Mouse (Mus musculus): ENCODE results near the gene Uhrf1bp1. TPM values are rescaled to one million over a fixed set of nuclear protein-coding genes. Genes with fewer than 3 reads are reported as not detected.

Uhrf1bp1 gene
- total and polyA plus RNA-seq, 2 experiments from 2014 or later = 3.4 to 19.9 TPM

DNA sequence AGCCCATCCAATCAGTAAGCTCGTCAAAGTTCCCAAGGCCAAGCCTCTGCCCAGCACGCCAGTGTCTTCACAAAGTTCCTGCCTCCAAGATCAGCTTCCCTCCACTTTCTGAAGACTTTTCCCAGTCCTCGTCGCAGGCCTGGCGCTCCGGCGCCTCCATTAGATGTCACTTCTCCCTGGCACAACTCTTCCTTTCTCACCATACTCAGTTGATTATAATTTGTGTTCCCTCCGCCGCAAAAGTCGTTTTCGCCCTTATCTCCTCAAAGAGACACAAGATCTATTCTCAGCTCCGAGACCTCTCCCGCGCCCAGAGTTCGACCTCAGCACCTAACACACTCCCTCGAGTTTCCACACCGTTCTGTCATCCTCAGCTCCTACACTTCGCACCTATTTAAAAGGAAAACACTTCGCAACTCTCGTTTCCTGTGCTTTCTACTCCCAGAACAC lies 36.7 kb upstream of the Uhrf1bp1 start:
- DNase-seq (ENCODE audit: low spot score) = peak; percentile 24
- no peak for TF ChIP-seq CTCF (IDR thresholded peaks at IDR 0.05; ENCODE audit: low read depth)
- H3K4me3 ChIP-seq (ENCODE audit: low read length) = peak overlapping the region; percentile 96
- H3K9ac ChIP-seq (replicated peaks; ENCODE audit: low read length) = peak overlapping the region; percentile 89
- H3K9me3 ChIP-seq (ENCODE audit: low read length) = no peaks in the 10 kb centered on the region
- H3K36me3 ChIP-seq (ENCODE audit: insufficient read depth, low read length) = no peaks in the 10 kb centered on the region
- peak overlapping the region; percentile 76 for H3K27ac ChIP-seq
- WGBS = under 1% methylated on average over 20 of the region's 20 CpGs
- ATAC-seq = no peak
- H3K27me3 ChIP-seq (ENCODE audit: insufficient read depth, low read length) = no peaks in the 10 kb centered on the region
- H3K4me2 ChIP-seq (ENCODE audit: low read depth, low read length) = peak overlapping the region; percentile 93
- H3K4me1 ChIP-seq (ENCODE audit: insufficient read depth, low read length) = peaks cover 15% of the 10 kb centered on the region

DNA sequence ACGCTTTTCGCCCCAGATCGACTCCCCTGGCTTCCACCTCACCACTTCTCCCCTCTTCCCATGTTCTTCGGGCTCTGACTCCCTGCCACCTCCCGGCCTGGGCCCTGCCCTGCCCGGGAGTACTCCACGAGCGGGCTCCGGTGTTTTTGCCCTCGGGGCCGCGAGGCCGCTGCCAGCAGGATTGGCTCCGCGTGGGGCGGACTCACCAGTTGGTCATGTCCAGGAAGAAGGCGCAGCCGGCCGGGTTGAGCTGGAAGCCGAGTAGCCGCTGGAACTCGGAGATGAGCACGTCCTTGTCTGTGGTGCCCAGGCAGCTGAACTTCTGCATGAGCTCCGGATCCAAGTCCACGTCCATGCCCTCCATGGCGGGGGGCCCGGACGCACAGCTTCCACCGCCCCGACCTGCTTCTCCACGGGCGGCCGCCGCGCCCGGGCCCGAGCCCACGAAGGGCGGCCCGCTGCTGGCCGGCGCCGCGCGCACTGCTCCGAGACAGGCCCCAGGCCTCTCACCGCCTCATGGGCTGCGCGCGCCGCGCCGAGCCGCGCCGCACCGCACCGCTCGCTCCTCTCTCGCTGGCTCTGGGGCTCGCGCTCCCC lies 36.2 kb upstream of the Uhrf1bp1 start:
- Histone ChIP-seq H3K36me3 (ENCODE audit: insufficient read depth, low read length) (no peaks in the 10 kb centered on the region), H3K4me3 (ENCODE audit: low read length) (peak overlapping the region; percentile 96), H3K27me3 (ENCODE audit: insufficient read depth, low read length) (no peaks in the 10 kb centered on the region), H3K4me1 (ENCODE audit: insufficient read depth, low read length) (peaks cover 15% of the 10 kb centered on the region), H3K4me2 (ENCODE audit: low read depth, low read length) (peak overlapping the region; percentile 93), H3K9ac (replicated peaks; ENCODE audit: low read length) (peak overlapping the region; percentile 89), H3K27ac (peak overlapping the region; percentile 76), H3K9me3 (ENCODE audit: low read length) (no peaks in the 10 kb centered on the region)
- no peak for TF ChIP-seq CTCF (IDR thresholded peaks at IDR 0.05; ENCODE audit: low read depth)
- peak; percentile 89; the same call in 1 of the 2 replicates for ATAC-seq
- 1% methylated on average over 37 of the region's 62 CpGs for WGBS
- DNase-seq (ENCODE audit: low spot score) = no peak

DNA sequence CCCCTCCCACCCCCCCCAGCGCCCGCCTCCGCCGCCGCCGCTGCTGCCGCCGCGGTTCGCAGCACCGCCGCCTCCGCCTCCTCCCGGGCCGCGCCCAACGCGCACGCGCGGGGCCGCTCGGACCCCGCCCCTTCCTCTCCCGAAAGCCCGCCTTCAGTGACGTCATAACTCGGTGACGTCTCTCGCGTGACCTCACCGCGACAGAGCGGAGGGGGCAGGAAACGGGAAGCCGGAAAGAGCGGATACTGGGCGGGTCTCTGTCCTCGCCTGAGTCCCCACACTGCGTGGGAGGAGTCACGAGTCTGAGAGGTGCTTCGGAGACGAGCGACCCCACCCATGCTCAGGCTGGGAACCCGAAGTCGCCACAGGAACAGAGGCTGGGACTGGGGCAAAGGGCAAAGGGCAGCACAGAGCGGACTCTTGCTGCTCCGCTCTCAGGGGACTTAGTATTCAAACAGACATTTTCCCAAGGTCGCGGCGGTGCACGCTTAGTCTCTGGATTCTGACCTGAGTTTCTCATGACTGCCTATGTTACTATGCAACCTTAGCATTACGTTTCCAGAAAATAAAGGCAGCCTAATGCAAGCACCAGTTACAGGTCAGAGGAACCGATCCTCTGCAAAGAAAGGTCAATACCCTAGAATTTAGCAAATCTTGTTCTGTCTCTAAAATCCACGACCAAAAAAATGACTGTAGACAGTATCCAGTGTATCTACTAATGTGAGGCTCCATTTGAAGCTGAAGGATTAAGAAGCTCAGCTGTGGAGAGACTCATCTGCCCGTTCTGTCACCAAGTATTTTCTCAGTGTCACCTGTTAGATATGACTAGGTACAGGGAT lies 35.5 kb upstream of the Uhrf1bp1 start, which contains the start of gene D17Wsu92e:
Gene D17Wsu92e (minus strand): TSS at position 81 of the 839 bp plus-strand sequence.
- H3K4me2 ChIP-seq (ENCODE audit: low read depth, low read length) = peak within 1 kb of the TSS; percentile 93
- no peak for TF ChIP-seq CTCF (IDR thresholded peaks at IDR 0.05; ENCODE audit: low read depth)

DNA sequence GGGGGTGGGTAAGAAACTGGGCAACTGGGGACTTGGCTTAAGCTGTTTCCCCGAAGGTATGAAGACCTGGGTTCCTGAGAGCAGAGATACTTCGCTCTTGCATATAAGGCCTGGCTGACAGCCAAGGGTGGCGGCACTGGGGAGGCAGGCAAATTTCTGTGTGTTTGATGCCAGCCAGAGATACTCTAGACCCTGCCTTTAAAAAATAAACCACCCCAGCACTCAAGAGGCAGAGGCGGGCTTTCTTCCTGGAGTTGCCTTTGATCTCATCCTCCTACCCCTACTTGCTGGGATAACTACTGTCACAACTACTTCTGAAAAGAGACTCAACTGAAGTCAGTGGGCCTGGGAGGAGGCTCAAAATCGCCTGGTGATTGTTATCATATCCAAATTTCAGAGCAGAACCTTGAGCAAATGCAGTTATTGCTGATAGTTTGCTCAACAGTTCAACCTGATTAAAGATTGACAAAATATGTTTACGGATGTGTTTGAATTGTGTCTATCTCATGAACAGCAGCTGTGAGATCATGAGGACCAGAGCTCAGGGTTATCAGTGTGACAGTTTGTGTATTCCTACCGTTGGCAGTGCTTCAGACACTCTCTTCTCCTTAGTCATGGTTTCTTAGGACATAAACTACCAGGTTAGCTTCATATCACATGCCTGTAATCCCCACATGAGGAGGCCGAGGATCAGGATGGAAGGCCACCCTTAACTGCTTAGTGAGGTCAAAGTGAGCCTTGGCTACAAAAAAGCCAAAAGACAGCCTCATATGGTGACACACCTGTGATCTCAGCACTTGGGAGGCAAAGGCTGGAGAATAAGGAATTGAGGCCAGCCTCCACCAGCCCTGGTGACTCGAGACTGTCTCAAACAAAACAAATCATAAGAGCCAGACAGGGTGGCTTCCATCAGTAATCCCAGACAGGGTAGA lies 34.6 kb upstream of the Uhrf1bp1 start:
- peak overlapping the region; percentile 93 for H3K4me2 ChIP-seq (ENCODE audit: low read depth, low read length)
- ATAC-seq (no peak), DNase-seq (ENCODE audit: low spot score) (peak; percentile 10)
- 61% methylated on average over 9 of the region's 9 CpGs for WGBS
- peak overlapping the region; percentile 96; the same call in 1 of the 2 replicates for H3K4me3 ChIP-seq (ENCODE audit: low read length)
- no peaks in the 10 kb centered on the region for H3K9me3 ChIP-seq (ENCODE audit: low read length)
- H3K27me3 ChIP-seq (ENCODE audit: insufficient read depth, low read length) = no peaks in the 10 kb centered on the region
- H3K27ac ChIP-seq = peak overlapping the region; percentile 76; the same call in 1 of the 2 replicates
- H3K9ac ChIP-seq (replicated peaks; ENCODE audit: low read length) = peak overlapping the region; percentile 89; the same call in 1 of the 2 replicates
- peaks cover 15% of the 10 kb centered on the region for H3K4me1 ChIP-seq (ENCODE audit: insufficient read depth, low read length)
- TF ChIP-seq CTCF (IDR thresholded peaks at IDR 0.05; ENCODE audit: low read depth) = no peak
- H3K36me3 ChIP-seq (ENCODE audit: insufficient read depth, low read length) = no peaks in the 10 kb centered on the region

More for the DNA sequence above, 35.5 kb upstream of the Uhrf1bp1 start, which contains the start of gene D17Wsu92e:
- 2% methylated on average over 43 of the region's 56 CpGs for WGBS
- ATAC-seq (peak; percentile 98), DNase-seq (ENCODE audit: low spot score) (peak; percentile 99)
- Histone ChIP-seq H3K27me3 (ENCODE audit: insufficient read depth, low read length) (no peaks in the 10 kb centered on the region), H3K4me3 (ENCODE audit: low read length) (peak within 1 kb of the TSS; percentile 96), H3K27ac (peak within 1 kb of the TSS; percentile 76), H3K4me1 (ENCODE audit: insufficient read depth, low read length) (peaks cover 15% of the 10 kb centered on the region), H3K9ac (replicated peaks; ENCODE audit: low read length) (peak within 1 kb of the TSS; percentile 89), H3K9me3 (ENCODE audit: low read length) (no peaks in the 10 kb centered on the region), H3K36me3 (ENCODE audit: insufficient read depth, low read length) (no peaks in the 10 kb centered on the region)

DNA sequence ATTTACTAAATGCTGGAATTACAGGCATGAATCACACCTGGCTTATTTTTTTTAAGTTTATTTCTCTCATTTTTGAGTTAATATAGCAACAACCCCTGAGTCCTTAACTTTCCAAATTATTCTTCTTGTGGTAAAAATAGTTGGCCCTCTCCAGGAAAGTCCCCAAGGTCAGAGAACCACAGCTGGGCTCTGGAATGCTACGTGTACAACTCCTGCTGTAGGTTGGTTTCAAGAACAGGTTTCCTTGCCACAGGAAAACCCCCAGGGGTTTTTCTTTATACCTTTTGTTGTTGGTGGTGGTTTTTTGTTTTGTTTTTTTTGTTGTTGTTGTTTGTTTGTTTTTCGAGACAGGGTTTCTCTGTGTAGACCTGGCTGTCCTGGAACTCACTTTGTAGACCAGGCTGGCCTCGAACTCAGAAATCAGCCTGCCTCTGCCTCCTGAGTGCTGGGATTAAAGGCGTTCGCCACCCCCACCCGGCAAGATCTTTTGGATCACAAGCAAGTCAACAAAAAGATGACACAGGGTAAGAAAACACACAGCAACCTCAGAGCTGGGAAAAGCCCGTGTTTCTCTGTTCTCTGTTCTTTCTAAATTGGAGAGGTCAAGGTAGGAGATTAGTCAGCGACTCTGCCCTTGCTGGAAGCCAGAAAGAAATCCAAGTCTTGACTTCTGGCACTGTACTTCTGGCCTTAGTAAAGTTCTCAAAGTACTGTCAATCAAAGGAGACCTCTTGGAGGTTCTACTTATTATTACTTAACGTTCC lies 32.9 kb upstream of the Uhrf1bp1 start:
- Histone ChIP-seq H3K36me3 (ENCODE audit: insufficient read depth, low read length) (no peaks in the 10 kb centered on the region), H3K9ac (replicated peaks; ENCODE audit: low read length) (no peak overlapping the region)

More for the DNA sequence above, 32.9 kb upstream of the Uhrf1bp1 start:
- no peak for TF ChIP-seq CTCF (IDR thresholded peaks at IDR 0.05; ENCODE audit: low read depth)
- DNase-seq (ENCODE audit: low spot score) (no peak), ATAC-seq (no peak)
- Histone ChIP-seq H3K4me2 (ENCODE audit: low read depth, low read length) (no peak overlapping the region), H3K27ac (no peak overlapping the region), H3K9me3 (ENCODE audit: low read length) (no peaks in the 10 kb centered on the region), H3K27me3 (ENCODE audit: insufficient read depth, low read length) (no peaks in the 10 kb centered on the region), H3K4me1 (ENCODE audit: insufficient read depth, low read length) (peaks cover 15% of the 10 kb centered on the region), H3K4me3 (ENCODE audit: low read length) (no peak overlapping the region)
- WGBS = 78% methylated on average over 9 of the region's 9 CpGs

All from hindbrain, postnatal 0 days (tissue).